Mouse (Mus musculus) limb, embryonic 13.5 days (tissue): Measurements from ENCODE around the gene Ostm1. TPM values are rescaled to one million over a fixed set of nuclear protein-coding genes. Genes with fewer than 3 reads are reported as not detected.

Source experiments
- ATAC-seq: fragments of 200-750 bp; cut with Nextera tagmentation; 2 replicates; pipeline ENCODE4 v1.8.0; 2017; ENCODE audit warnings: low read depth, moderate number of reproducible peaks, moderate TSS enrichment; ENCODE audit not compliant: low FRiP score
- H3K27ac ChIP-seq: fragments of 300-500 bp; sonication (generic); 2 replicates; pipeline ENCODE4 v1.5.1; 2015; ENCODE audit warnings: inconsistent platforms, mild to moderate bottlenecking, moderate library complexity
- H3K27me3 ChIP-seq: fragments of 300-500 bp; sonication (generic); 2 replicates; pipeline ENCODE4 v1.6.1; 2015; ENCODE audit warnings: mild to moderate bottlenecking, inconsistent platforms
- H3K36me3 ChIP-seq: fragments of 300-500 bp; sonication (generic); 2 replicates; pipeline ENCODE4 v1.6.1; 2015; ENCODE audit warnings: inconsistent platforms, mild to moderate bottlenecking, moderate library complexity
- H3K4me1 ChIP-seq: fragments of 300-500 bp; sonication (generic); 2 replicates; pipeline ENCODE4 v1.6.1; 2015; ENCODE audit warnings: inconsistent platforms
- H3K4me2 ChIP-seq: fragments of 300-500 bp; sonication (generic); replicated peaks from 2 replicates; pipeline ENCODE4 v1.6.1; 2015; ENCODE audit warnings: inconsistent platforms, mild to moderate bottlenecking, moderate library complexity
- H3K4me3 ChIP-seq: fragments of 300-500 bp; sonication (generic); 2 replicates; pipeline ENCODE4 v1.5.1; 2015; ENCODE audit warnings: moderate library complexity, mild to moderate bottlenecking, inconsistent platforms
- H3K9ac ChIP-seq: fragments of 300-500 bp; sonication (generic); 2 replicates; pipeline ENCODE4 v1.6.1; 2015; ENCODE audit warnings: mild to moderate bottlenecking, inconsistent platforms
- H3K9me3 ChIP-seq: fragments of 300-500 bp; sonication (generic); 2 replicates; pipeline ENCODE4 v1.6.1; 2016; ENCODE audit warnings: inconsistent platforms
- WGBS: fragments of 180-500 bp; shearing (Covaris S2); methylation state at CpG from one replicate; pipeline ENCODE4 v1.1.7; 2015; 5-methylcytosine and 5-hydroxymethylcytosine counted together
- polyA plus RNA-seq: library from polyadenylated mRNA; unstranded; fragments of >200 nt; fragmentation: Nextera tagmentation; extraction: Ambion mirVana; gene quantifications from 2 replicates; pipeline ENCODE4 v1.2.1, GENCODE M21; 2015

Ostm1 gene
- polyA plus RNA-seq, 1 experiment from 2014 or later: 7.6 TPM

DNA sequence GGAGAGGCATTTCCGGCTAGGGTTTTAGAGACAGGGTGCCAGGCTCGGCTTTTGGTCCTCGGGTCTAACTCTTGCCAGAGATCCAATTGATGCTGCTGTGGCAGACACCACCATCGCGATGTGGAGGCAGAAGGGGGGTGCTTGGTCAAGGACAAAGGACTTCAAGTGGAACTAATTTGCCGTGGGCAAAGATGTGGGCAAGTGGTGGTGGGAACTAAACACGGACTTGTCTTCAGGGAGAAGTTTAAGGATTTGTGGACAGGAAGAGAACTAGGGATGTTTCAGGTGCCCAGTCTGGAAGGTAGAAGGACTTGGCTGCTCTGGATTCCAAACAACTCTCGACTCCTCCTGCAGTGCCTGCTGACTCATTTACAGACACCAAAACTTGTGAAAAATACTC is 1.5 kb downstream of the Ostm1 start:
- Histone ChIP-seq H3K4me2 (no peak overlapping the region), H3K4me3 (no peak overlapping the region), H3K9me3 (no peaks in the 10 kb centered on the region), H3K27ac (no peak overlapping the region), H3K36me3 (no peaks in the 10 kb centered on the region), H3K4me1 (peaks cover 29% of the 10 kb centered on the region), H3K9ac (no peak overlapping the region), H3K27me3 (peaks cover 98% of the 10 kb centered on the region)
- ATAC-seq: no peak
- WGBS: under 1% methylated on average over 8 of the region's 8 CpGs

DNA sequence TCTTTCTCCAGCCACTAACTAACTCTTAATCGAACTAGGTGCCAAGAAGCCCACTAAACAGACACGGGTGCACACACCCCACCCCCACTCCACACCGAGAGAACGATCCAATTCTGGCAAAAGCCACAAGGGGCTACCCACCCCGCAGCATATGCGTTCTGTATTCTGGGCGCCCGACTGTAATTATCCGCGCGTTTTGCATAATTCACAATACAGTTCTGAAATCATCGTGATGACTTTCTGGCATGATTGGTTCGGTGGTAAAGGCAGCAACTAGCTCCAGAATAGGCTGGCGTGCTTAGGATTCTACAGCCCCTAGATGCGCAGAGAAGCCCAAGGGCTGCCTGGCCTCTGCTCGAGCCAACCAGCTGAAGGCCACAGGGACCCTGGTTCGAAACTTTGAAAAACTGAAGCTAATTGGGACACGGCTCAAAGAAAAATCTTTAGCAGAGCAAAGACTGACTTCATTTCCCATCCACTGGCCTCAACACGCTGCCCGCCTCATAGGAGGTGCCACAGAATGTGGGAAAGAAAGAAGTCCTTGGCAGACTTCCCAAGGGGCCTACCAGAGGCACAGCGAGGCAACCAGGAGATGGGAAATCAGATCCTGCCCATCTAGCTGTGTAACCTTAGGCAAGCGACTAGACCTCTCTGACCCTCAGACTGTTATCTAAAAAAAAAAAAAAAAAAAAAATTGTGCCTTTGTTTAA is 2.1 kb downstream of the Ostm1 start:
- peaks cover 29% of the 10 kb centered on the region for H3K4me1 ChIP-seq
- ATAC-seq: no peak
- H3K9ac ChIP-seq: no peak overlapping the region
- peaks cover 98% of the 10 kb centered on the region for H3K27me3 ChIP-seq
- WGBS: 5% methylated on average over 22 of the region's 22 CpGs
- no peak overlapping the region for H3K4me2 ChIP-seq
- no peaks in the 10 kb centered on the region for H3K9me3 ChIP-seq
- H3K4me3 ChIP-seq: no peak overlapping the region
- no peaks in the 10 kb centered on the region for H3K36me3 ChIP-seq
- H3K27ac ChIP-seq: no peak overlapping the region

DNA sequence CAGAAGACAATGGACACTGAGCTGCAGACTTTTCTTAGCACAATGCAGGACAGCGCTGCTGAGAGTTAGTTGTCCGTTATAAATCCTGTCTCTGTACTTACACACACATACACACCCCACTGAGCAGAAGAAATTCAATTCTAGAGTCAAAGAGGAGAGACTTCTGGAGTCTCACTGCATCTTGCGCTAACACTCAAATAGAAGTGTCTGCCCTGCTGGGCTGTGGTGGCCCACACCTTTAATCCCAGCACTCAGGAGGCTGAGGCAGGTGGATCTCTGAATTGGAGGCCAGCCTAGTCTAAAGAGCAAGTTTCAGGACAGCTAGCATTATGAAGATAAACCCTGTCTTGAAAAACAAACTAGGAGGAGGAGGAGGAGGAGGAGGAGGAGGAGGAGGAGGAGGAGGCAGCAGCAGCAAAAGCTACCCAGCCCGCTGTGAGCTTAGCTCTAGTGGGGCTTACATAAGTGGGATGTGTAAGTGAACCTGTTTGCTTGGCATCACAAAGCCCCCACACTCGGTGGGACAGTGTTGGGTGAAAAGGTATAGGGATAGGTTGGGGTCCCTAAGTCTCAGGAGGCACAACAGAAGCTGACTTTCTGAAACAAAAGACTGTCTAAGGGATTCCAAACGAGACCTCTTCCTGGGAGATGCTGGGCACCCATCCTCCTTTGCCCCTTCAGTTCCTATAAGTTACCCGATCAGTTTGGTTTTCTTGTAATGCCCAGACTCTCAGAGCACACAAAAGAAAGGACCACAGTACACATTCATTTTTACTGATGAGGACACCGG is 4.5 kb downstream of the Ostm1 start:
- WGBS: 4% methylated on average over 8 of the region's 8 CpGs
- Histone ChIP-seq H3K27me3 (peaks cover 100% of the 10 kb centered on the region), H3K4me3 (no peak overlapping the region), H3K4me2 (no peak overlapping the region), H3K9me3 (no peaks in the 10 kb centered on the region), H3K9ac (no peak overlapping the region), H3K36me3 (no peaks in the 10 kb centered on the region), H3K4me1 (peaks cover 27% of the 10 kb centered on the region), H3K27ac (no peak overlapping the region)
- ATAC-seq: no peak

DNA sequence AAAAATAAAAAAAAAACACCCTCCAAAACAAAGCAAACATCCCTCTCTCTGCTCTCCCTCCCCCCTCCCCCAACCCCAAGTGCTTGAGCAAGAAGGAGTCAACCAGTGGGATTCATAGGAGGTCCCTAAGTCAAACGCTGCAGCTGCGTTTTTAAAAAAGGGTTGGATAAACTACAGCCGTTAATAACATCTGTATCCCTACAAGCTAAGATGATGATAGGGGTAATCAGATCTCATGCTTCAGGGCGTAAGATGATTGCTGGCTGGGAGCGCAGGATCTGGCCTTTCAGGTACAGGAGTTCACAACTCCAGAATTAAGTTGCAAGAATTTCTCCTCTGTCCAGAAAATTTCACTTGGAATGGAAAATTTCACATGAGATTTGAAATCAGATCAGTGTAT is 5.9 kb downstream of the Ostm1 start:
- H3K27me3 ChIP-seq: peaks cover 100% of the 10 kb centered on the region
- WGBS: 4% methylated on average over 5 of the region's 5 CpGs

DNA sequence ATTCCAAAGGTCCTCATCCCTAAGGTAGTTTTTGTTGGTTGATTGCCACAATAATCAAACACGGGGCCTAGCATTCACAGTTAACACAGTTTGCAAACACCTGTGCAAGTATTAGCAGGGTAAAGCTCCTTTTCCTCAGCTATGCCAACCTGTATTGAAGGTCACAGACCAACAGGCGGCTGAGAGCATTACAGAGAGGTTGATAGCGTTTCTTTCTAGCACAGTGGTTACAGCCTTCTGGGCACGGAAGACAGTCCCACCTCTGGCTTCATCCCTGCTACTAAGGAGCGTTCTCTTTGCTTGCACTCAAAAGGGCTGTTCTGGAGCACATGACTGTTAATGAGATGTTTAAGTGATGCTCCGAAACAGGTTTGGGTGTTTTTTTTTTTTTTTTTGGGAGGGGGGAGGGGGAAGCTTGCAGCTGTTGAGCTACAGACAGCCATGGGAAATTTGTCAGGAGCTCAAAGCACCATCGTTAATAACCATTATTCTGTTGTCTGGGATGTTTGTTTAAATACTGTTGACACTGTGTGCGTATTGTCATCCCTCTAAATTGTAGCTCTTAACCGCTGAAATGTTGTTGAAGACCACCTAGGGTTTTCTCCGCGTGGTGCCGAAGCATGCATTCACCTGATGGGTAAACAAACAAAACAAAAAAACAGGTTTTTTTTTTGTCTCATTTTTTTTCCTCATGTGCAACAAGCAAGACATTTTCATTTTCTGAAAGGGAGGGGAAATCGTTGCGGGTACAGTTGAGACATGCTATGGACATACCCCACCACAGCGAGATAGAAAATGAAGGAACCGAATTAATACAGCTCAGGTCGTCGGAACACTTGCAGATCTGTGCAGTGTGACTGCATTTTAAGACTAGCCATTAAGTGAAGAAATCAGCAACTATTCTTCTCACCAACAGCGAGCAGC is 6.9 kb downstream of the Ostm1 start:
- WGBS: under 1% methylated on average over 19 of the region's 19 CpGs
- no peak overlapping the region for H3K27ac ChIP-seq
- H3K9ac ChIP-seq: no peak overlapping the region
- no peak overlapping the region for H3K4me3 ChIP-seq
- no peaks in the 10 kb centered on the region for H3K36me3 ChIP-seq
- H3K4me1 ChIP-seq: peaks cover 10% of the 10 kb centered on the region
- H3K4me2 ChIP-seq: no peak overlapping the region
- H3K27me3 ChIP-seq: peaks cover 100% of the 10 kb centered on the region
- H3K9me3 ChIP-seq: no peaks in the 10 kb centered on the region
- ATAC-seq: no peak

More for the DNA sequence above, 5.9 kb downstream of the Ostm1 start:
- Histone ChIP-seq H3K4me3 (no peak overlapping the region), H3K36me3 (no peaks in the 10 kb centered on the region), H3K4me1 (peaks cover 14% of the 10 kb centered on the region), H3K9me3 (no peaks in the 10 kb centered on the region), H3K27ac (no peak overlapping the region), H3K4me2 (no peak overlapping the region), H3K9ac (no peak overlapping the region)
- no peak for ATAC-seq

DNA sequence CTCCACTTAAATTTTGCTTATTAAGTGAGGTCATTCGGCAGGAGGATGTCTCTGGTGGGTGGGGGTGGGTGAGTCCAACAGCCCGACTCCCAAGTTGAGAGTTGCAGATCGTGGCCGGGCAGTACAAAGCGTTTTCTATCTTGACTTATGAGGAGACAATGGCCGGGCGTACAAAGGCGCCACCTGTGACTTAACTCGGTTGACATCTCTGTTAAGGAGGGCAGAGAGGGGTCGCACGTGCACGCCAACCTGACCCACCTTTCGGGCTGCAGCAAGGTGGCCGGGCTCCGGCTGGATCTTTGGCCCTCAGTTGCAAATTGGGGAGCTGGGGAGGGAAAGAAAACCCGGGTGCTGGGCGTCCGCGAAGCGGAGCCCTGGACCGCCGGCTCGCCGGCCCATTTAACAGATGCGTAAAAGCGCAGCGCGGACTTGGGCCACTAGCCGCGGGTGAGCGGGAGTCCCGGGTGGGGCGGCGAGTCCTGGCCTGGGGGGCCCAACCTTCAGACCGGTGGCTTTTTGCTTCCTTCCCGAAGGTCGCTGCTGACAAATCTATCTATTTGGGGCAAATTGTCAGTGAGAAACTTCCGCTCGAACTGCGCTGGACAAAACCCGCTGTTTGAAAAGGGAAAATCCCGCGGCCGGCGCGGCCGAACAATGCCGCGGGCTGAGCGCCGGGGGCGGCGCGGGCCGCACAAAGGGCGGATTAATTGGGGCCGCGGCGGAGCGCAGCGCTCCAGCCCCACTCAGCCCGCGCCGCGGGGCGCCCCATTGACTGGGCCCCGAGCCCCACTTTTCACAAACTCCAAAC is 7.8 kb downstream of the Ostm1 start:
- H3K4me1 ChIP-seq: peaks cover 10% of the 10 kb centered on the region
- no peak for ATAC-seq
- H3K9ac ChIP-seq: peak overlapping the region; percentile 25; the same call in 1 of the 2 replicates
- WGBS: under 1% methylated on average over 67 of the region's 67 CpGs
- H3K4me3 ChIP-seq: peak overlapping the region; percentile 37
- peak overlapping the region; percentile 60 for H3K4me2 ChIP-seq
- no peaks in the 10 kb centered on the region for H3K36me3 ChIP-seq
- no peaks in the 10 kb centered on the region for H3K9me3 ChIP-seq
- H3K27me3 ChIP-seq: peaks cover 100% of the 10 kb centered on the region
- H3K27ac ChIP-seq: no peak overlapping the region

DNA sequence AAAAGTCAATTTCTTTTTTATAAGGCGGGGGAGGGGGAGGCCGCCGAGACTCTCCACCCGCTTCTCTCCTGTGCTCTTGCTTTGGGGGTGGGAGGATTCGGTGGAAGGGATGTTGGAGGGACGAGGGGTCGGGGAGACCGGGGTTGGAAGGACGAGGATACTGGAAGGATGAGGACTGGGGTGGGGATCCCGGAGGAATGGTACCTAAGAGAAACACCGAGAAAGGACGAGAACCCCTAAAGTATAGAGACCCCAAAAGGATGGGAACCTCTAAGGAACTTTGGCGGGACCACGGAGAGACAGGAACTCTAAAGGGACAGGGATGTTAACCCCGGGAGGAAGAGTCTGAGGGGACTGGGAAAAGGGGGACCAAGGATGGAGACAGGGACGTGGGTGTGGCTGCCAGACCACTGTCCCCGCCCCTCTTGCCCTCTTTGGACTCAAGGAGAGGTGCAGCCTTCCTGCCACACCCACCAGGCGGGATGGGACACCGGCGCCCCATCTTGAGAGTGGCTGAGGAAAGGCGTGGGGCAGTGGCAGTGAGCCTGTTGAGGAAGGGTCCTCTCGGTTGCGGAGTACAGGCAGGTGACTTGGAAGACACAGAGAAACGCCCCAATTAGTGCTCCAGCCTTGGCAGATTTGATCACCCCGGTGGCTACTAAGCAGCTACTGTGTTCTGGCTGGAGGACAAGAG is 8.5 kb downstream of the Ostm1 start:
- Histone ChIP-seq H3K9me3 (no peaks in the 10 kb centered on the region), H3K27ac (no peak overlapping the region), H3K4me1 (peaks cover 10% of the 10 kb centered on the region), H3K27me3 (peaks cover 100% of the 10 kb centered on the region), H3K36me3 (no peaks in the 10 kb centered on the region), H3K4me3 (peak overlapping the region; percentile 37), H3K4me2 (peak overlapping the region; percentile 60), H3K9ac (0 out of 2 replicates have a peak overlapping the region, but pooled peaks have one; percentile 25)
- ATAC-seq: no peak
- 1% methylated on average over 25 of the region's 25 CpGs for WGBS

DNA sequence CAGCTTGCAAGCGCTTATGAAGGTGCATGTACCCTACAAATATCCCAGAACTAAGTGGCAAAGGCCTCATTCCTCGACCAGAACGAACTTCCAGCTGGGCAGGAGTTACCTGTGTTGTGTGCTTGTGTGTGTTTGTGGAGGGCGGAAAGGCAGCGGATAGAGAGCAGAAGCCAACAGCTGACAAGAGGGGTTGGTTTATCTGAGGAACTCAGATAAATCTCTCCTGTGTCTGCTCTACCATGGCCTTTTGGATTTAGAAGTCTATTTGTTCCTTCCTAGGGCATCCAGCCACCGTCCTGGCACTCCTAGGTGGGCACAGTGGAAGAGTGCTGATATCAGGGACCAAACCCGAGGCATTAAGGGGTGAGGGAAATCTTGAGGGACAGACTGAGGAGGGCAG is 9.6 kb downstream of the Ostm1 start:
- Histone ChIP-seq H3K9ac (no peak overlapping the region), H3K4me2 (no peak overlapping the region), H3K36me3 (no peaks in the 10 kb centered on the region), H3K27me3 (peaks cover 96% of the 10 kb centered on the region), H3K27ac (no peak overlapping the region), H3K9me3 (no peaks in the 10 kb centered on the region), H3K4me3 (no peak overlapping the region), H3K4me1 (peaks cover 10% of the 10 kb centered on the region)
- ATAC-seq: no peak
- 12% methylated on average over 7 of the region's 7 CpGs for WGBS

DNA sequence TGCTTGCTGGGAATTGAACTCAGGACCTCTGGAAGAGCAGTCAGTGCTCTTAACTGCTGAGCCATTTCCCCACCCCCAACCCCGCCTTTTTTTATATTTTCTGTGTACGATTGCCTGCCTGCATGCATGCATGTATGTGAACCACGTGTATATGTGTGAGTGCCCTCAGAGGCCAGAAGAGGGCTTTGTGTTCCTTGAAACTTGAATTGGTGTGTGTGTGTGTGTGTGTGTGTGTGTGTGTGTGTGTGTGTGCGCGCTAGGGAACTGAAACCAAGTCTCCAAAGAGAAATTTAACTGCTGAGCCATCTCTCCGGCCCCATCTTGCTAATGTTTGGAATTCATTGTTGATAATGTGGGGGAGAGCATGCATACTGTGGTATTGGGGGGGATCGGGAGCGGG is 15.0 kb downstream of the Ostm1 start:
- Histone ChIP-seq H3K4me3 (no peak overlapping the region), H3K4me2 (no peak overlapping the region), H3K4me1 (no peaks in the 10 kb centered on the region), H3K9me3 (no peaks in the 10 kb centered on the region), H3K27ac (no peak overlapping the region), H3K27me3 (peaks cover 76% of the 10 kb centered on the region), H3K9ac (no peak overlapping the region), H3K36me3 (no peaks in the 10 kb centered on the region)
- 79% methylated on average over 8 of the region's 8 CpGs for WGBS
- no peak for ATAC-seq

DNA sequence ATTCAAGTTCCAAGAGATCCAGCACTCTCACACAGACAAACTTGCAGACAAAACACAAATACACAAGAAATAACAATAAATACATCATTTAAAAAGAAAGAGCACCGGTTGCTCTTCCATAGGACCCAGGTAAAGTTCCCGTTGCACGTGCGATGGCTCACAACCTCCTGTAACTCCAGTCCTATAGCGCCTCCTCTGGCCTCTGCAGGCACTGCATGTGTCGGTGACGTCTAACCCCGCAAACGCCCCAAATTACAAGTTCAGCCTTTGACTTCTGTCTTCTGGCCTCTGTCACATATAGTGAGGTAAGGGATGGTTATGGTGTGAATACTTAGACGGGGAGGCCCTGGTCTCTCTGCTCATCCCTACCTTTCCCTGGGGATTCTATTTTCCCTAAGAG is 17.9 kb downstream of the Ostm1 start:
- WGBS: 24% methylated on average over 10 of the region's 10 CpGs
- Histone ChIP-seq H3K27ac (no peak overlapping the region), H3K27me3 (peaks cover 53% of the 10 kb centered on the region), H3K4me3 (no peak overlapping the region), H3K4me1 (no peaks in the 10 kb centered on the region), H3K9me3 (peaks cover 11% of the 10 kb centered on the region), H3K4me2 (no peak overlapping the region), H3K36me3 (no peaks in the 10 kb centered on the region), H3K9ac (no peak overlapping the region)
- no peak for ATAC-seq

DNA sequence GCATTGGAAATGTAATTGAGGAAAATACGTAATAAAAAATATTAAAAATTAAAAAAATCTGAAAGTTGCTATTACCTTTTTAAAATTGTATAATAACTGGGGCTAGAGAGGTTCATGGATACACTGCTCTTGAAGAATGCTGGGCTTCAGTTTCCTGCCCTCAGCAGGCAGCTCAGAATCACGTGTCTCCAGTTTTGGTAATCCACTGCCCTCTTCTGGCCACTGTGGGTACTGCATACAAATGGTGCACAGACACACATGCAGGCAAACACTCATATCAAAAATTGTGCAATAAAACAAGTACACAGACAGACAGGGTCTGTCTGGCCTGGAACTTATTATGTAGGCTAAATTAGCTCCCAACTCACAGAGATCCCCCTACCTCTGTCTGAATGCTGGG is 21.3 kb downstream of the Ostm1 start:
- Histone ChIP-seq H3K36me3 (no peaks in the 10 kb centered on the region), H3K27ac (no peak overlapping the region), H3K27me3 (peaks cover 64% of the 10 kb centered on the region), H3K4me1 (no peaks in the 10 kb centered on the region), H3K4me2 (no peak overlapping the region), H3K4me3 (no peak overlapping the region), H3K9me3 (peaks cover 20% of the 10 kb centered on the region), H3K9ac (no peak overlapping the region)
- 63% methylated on average over 2 of the region's 2 CpGs for WGBS
- no peak for ATAC-seq
